Mouse (Mus musculus) stomach, postnatal 0 days (tissue): ENCODE measurements at regions not wholly inside any gene's neighbourhood (a gene's known extent, or its start where the extent isn't known, plus 50 kb on each side); places are given as distances from the start of the nearest gene placed in this dataset.

ENCODE experiments used
- CTCF ChIP-seq: IDR thresholded peaks from 2 replicates; pipeline ENCODE4 v1.5.1; 2016; ENCODE audit warnings: antibody characterized with exemption, low read depth, mild to moderate bottlenecking, moderate library complexity
- EP300 ChIP-seq: optimal IDR thresholded peaks from 2 replicates; pipeline ENCODE3; 2016; ENCODE audit warnings: antibody characterized with exemption

DNA sequence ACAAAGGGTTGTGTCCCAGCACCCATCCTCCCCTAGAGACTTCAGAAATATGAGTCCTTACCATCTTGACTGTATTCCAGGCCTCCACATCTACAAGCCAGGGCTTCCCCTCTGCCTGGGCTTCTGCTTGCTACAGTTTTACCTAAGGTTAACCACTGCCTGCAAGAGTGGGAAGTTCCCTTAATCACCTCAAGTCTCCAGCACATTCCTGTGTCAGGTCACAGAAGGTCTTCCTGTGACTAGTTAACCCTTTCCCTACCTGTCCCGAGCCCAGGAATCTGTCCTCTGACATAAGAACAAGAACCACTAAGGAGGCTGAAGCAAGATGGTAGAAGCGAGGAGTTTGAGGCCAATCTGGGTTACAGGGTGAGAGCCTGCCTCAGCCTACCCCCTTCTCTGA, 80.8 kb upstream of the Chd2 start:
- TF ChIP-seq CTCF (no peak), EP300 (no peak)
